Mouse (Mus musculus): ENCODE data around the gene Ccin. TPM values are rescaled to one million over a fixed set of nuclear protein-coding genes. Genes with fewer than 3 reads are reported as not detected.

Ccin gene
- polyA plus RNA-seq, 1 experiment from 2014 or later = not detected

- peak overlapping the region; percentile 34; the same call in 1 of the 2 replicates for H3K9ac ChIP-seq (ENCODE audit: low read depth, low read length)
- no peaks in the 10 kb centered on the region for H3K36me3 ChIP-seq (ENCODE audit: control insufficient read depth, insufficient read depth, low read length)
- WGBS = 56% methylated on average over 9 of the region's 9 CpGs
- peaks cover 11% of the 10 kb centered on the region; the same call in 1 of the 2 replicates for H3K4me1 ChIP-seq (ENCODE audit: control insufficient read depth, insufficient read depth, low read length)
- H3K27me3 ChIP-seq (replicated peaks; ENCODE audit: control insufficient read depth, insufficient read depth, low read length) = no peaks in the 10 kb centered on the region
- no peak for ATAC-seq (ENCODE audit: low read depth)
- H3K9me3 ChIP-seq (ENCODE audit: control insufficient read depth, low read length) = no peaks in the 10 kb centered on the region
- peak overlapping the region; percentile 95 for H3K4me2 ChIP-seq (ENCODE audit: low read depth, low read length)
- no peak for DNase-seq (ENCODE audit: low spot score)
- no peak overlapping the region for H3K4me3 ChIP-seq (ENCODE audit: low read depth, low read length)
- 0 out of 2 replicates have a peak overlapping the region, but pooled peaks have one; percentile 10 for H3K27ac ChIP-seq (replicated peaks; ENCODE audit: low read depth, low read length)
Measured at GRCm38 (mm10) chr4:43959523-43960179, 23.6 kb upstream of the Ccin start.

DNA sequence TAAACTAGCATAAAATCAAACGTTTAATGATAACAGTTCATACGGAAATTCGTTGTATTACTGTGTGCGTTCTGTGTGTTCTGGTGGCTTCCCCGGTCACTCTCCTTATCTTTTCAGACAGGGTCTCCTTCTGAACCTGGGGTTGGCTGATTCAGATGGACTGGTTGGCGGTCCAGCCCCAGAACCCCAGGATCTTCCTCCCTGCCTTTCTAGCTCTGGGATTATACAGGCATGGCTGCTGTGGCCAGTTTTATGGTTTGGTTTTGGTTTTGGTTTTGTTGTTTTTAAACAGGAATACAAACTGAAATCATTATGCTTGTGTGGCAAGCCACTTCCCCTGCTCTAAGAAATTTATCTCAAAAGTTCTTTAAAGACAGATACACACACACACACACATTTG lies 23.1 kb upstream of the Ccin start:
- peaks cover 13% of the 10 kb centered on the region for H3K4me1 ChIP-seq (ENCODE audit: control insufficient read depth, insufficient read depth, low read length)
- H3K9me3 ChIP-seq (ENCODE audit: control insufficient read depth, low read length) = no peaks in the 10 kb centered on the region
- H3K4me3 ChIP-seq (ENCODE audit: low read depth, low read length) = no peak overlapping the region
- H3K36me3 ChIP-seq (ENCODE audit: control insufficient read depth, insufficient read depth, low read length) = no peaks in the 10 kb centered on the region
- WGBS = 88% methylated on average over 6 of the region's 6 CpGs
- peak overlapping the region; percentile 95; the same call in 1 of the 2 replicates for H3K4me2 ChIP-seq (ENCODE audit: low read depth, low read length)
- H3K9ac ChIP-seq (ENCODE audit: low read depth, low read length) = no peak overlapping the region
- ATAC-seq (ENCODE audit: low read depth) = no peak
- H3K27me3 ChIP-seq (replicated peaks; ENCODE audit: control insufficient read depth, insufficient read depth, low read length) = no peaks in the 10 kb centered on the region
- DNase-seq (ENCODE audit: low spot score) = no peak
- no peak overlapping the region for H3K27ac ChIP-seq (replicated peaks; ENCODE audit: low read depth, low read length)

DNA sequence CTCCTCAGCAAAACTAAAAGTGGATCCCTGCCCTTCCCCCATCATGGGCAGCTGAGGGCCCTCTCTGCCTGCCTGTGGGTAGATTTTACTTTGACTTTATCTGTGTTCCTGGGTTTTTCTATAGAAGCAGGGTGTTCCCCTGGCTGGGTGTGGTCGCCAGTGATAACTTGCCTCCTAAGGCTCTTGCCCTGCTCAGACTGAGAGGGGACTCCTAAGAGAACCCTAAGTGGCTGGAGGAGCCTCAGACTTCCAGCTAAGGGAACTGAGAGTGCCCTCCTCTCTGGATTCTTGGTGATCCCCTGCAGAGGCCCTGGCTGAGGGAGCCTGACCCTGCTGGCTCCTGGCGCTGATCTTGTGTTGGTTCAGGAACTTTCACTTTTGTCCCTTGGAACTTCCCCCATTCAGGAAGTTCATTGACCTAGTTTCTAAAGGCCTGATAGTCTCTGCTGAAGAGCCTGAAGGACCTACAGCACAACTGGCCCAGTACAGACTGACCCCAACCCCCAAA lies 18.9 kb upstream of the Ccin start:
- no peaks in the 10 kb centered on the region for H3K36me3 ChIP-seq (ENCODE audit: control insufficient read depth, insufficient read depth, low read length)
- H3K9ac ChIP-seq (ENCODE audit: low read depth, low read length) = 0 out of 2 replicates have a peak overlapping the region, but pooled peaks have one; percentile 34
- no peak overlapping the region for H3K4me3 ChIP-seq (ENCODE audit: low read depth, low read length)
- ATAC-seq (ENCODE audit: low read depth) = no peak
- WGBS = 44% methylated on average over 2 of the region's 2 CpGs
- no peak overlapping the region for H3K27ac ChIP-seq (replicated peaks; ENCODE audit: low read depth, low read length)
- H3K4me2 ChIP-seq (ENCODE audit: low read depth, low read length) = no peak overlapping the region
- H3K4me1 ChIP-seq (ENCODE audit: control insufficient read depth, insufficient read depth, low read length) = peaks cover 18% of the 10 kb centered on the region
- DNase-seq (ENCODE audit: low spot score) = no peak
- H3K9me3 ChIP-seq (ENCODE audit: control insufficient read depth, low read length) = no peaks in the 10 kb centered on the region
- H3K27me3 ChIP-seq (replicated peaks; ENCODE audit: control insufficient read depth, insufficient read depth, low read length) = no peaks in the 10 kb centered on the region

GRCm38 (mm10) chr4:43964951-43965684 lies 18.2 kb upstream of the Ccin start:
- Histone ChIP-seq H3K4me1 (ENCODE audit: control insufficient read depth, insufficient read depth, low read length) (peaks cover 13% of the 10 kb centered on the region), H3K9ac (ENCODE audit: low read depth, low read length) (no peak overlapping the region), H3K4me3 (ENCODE audit: low read depth, low read length) (no peak overlapping the region), H3K27ac (replicated peaks; ENCODE audit: low read depth, low read length) (no peak overlapping the region), H3K27me3 (replicated peaks; ENCODE audit: control insufficient read depth, insufficient read depth, low read length) (no peaks in the 10 kb centered on the region), H3K9me3 (ENCODE audit: control insufficient read depth, low read length) (no peaks in the 10 kb centered on the region), H3K36me3 (ENCODE audit: control insufficient read depth, insufficient read depth, low read length) (no peaks in the 10 kb centered on the region), H3K4me2 (ENCODE audit: low read depth, low read length) (no peak overlapping the region)
- 44% methylated on average over 4 of the region's 4 CpGs for WGBS
- DNase-seq (ENCODE audit: low spot score) (no peak), ATAC-seq (ENCODE audit: low read depth) (no peak)

DNA sequence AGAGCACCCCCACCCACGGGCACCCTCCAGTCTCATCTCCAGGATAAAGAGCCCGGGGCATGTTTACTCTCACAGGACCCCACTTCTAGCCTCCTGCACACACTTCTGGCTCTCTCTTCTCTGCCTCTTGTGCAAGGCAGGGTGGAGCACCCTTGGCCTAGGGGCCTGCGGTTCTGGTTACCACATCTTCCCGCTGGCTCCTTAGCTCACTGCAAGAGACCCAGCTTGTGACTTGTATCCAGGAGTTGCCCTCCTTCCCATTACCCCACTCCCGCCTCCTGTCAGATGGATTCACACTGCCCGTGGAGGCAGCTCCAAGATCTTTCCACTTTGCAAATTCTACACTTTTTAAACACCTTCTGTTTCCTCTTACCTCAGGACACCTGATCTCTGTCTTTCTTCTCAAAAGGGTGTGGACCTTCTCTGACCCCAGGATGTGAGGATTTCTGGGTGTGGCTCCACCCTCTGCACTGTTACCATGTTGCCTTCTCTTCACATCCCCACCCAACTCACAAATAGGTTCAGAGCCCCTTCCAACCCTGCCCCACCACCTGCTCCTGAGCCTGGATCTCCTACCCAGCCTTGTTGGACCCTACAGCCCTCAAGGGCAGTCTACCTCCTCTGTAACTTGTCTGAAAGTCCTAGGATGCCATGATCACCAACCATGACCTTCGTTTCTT lies 17.3 kb upstream of the Ccin start:
- Histone ChIP-seq H3K4me3 (ENCODE audit: low read depth, low read length) (no peak overlapping the region), H3K9me3 (ENCODE audit: control insufficient read depth, low read length) (no peaks in the 10 kb centered on the region), H3K9ac (ENCODE audit: low read depth, low read length) (no peak overlapping the region), H3K36me3 (ENCODE audit: control insufficient read depth, insufficient read depth, low read length) (no peaks in the 10 kb centered on the region), H3K27ac (replicated peaks; ENCODE audit: low read depth, low read length) (no peak overlapping the region), H3K27me3 (replicated peaks; ENCODE audit: control insufficient read depth, insufficient read depth, low read length) (no peaks in the 10 kb centered on the region), H3K4me1 (ENCODE audit: control insufficient read depth, insufficient read depth, low read length) (peaks cover 13% of the 10 kb centered on the region), H3K4me2 (ENCODE audit: low read depth, low read length) (no peak overlapping the region)
- no peak for DNase-seq (ENCODE audit: low spot score)
- WGBS = 76% methylated on average over 7 of the region's 7 CpGs
- no peak for ATAC-seq (ENCODE audit: low read depth)

- Histone ChIP-seq H3K4me2 (ENCODE audit: low read depth, low read length) (no peak overlapping the region), H3K9me3 (ENCODE audit: control insufficient read depth, low read length) (no peaks in the 10 kb centered on the region), H3K27ac (replicated peaks; ENCODE audit: low read depth, low read length) (no peak overlapping the region), H3K36me3 (ENCODE audit: control insufficient read depth, insufficient read depth, low read length) (no peaks in the 10 kb centered on the region), H3K9ac (ENCODE audit: low read depth, low read length) (peak overlapping the region; percentile 25; the same call in 1 of the 2 replicates), H3K4me1 (ENCODE audit: control insufficient read depth, insufficient read depth, low read length) (peaks cover 24% of the 10 kb centered on the region), H3K27me3 (replicated peaks; ENCODE audit: control insufficient read depth, insufficient read depth, low read length) (no peaks in the 10 kb centered on the region), H3K4me3 (ENCODE audit: low read depth, low read length) (no peak overlapping the region)
- no peak for ATAC-seq (ENCODE audit: low read depth)
- WGBS = 26% methylated on average over 11 of the region's 13 CpGs
- DNase-seq (ENCODE audit: low spot score) = peak; percentile 34
Measured at GRCm38 (mm10) chr4:43968650-43969049, 14.6 kb upstream of the Ccin start.

DNA sequence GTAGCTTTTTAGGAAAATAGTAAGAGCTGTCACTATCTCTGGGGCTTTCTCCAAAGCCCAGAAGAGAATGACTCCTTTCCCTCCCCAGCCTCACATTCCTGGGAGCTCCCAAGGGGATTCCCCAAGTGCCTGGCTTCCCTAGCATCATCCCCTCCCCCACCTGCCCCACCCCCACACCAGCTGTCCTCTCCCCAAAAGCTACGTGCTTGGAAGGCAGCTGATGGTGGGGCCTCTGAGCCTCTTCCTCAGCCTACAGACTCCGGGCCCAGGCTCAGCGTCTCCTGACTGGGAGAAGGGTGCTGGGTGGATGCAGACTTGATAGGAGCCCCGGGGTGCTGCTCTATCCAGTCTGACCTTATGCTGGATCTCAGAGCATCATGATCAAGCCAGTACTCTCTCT lies 13.9 kb upstream of the Ccin start:
- H3K4me1 ChIP-seq (ENCODE audit: control insufficient read depth, insufficient read depth, low read length) = peaks cover 24% of the 10 kb centered on the region
- 0 out of 2 replicates have a peak, but pooled peaks cover 3% of the 10 kb centered on the region for H3K36me3 ChIP-seq (ENCODE audit: control insufficient read depth, insufficient read depth, low read length)
- no peaks in the 10 kb centered on the region for H3K9me3 ChIP-seq (ENCODE audit: control insufficient read depth, low read length)
- ATAC-seq (ENCODE audit: low read depth) (peak; percentile 41; the same call in 1 of the 2 replicates), DNase-seq (ENCODE audit: low spot score) (peak; percentile 75)
- no peak overlapping the region for H3K9ac ChIP-seq (ENCODE audit: low read depth, low read length)
- 17% methylated on average over 4 of the region's 4 CpGs for WGBS
- no peaks in the 10 kb centered on the region for H3K27me3 ChIP-seq (replicated peaks; ENCODE audit: control insufficient read depth, insufficient read depth, low read length)
- no peak overlapping the region for H3K27ac ChIP-seq (replicated peaks; ENCODE audit: low read depth, low read length)
- H3K4me2 ChIP-seq (ENCODE audit: low read depth, low read length) = no peak overlapping the region
- no peak overlapping the region for H3K4me3 ChIP-seq (ENCODE audit: low read depth, low read length)

Data from embryonic facial prominence, embryonic 14.5 days (tissue).